Mouse (Mus musculus): ENCODE data around the gene Lipt2. TPM values are rescaled to one million over a fixed set of nuclear protein-coding genes. Genes with fewer than 3 reads are reported as not detected.

Lipt2 gene
- polyA plus RNA-seq, 1 experiment from 2014 or later, result 18.7 TPM

- Histone ChIP-seq H3K27me3 (ENCODE audit: control insufficient read depth, insufficient read depth, low read length) (no peaks in the 10 kb centered on the region), H3K4me2 (no peak overlapping the region), H3K9me3 (ENCODE audit: control insufficient read depth, low read length) (no peaks in the 10 kb centered on the region), H3K4me3 (ENCODE audit: low read depth, low read length) (no peak overlapping the region), H3K9ac (ENCODE audit: low read length) (no peak overlapping the region), H3K27ac (ENCODE audit: low read depth, low read length) (no peak overlapping the region), H3K4me1 (ENCODE audit: control insufficient read depth, insufficient read depth, low read length) (no peaks in the 10 kb centered on the region), H3K36me3 (ENCODE audit: control insufficient read depth, insufficient read depth, low read length) (no peaks in the 10 kb centered on the region)
- DNase-seq (ENCODE audit: low spot score, missing footprints) (no peak), ATAC-seq (ENCODE audit: low FRiP score) (no peak)
- 65% methylated on average over 3 of the region's 3 CpGs for WGBS
Measured at GRCm38 (mm10) chr7:100203616-100204015, 44.5 kb downstream of the Lipt2 start.

DNA sequence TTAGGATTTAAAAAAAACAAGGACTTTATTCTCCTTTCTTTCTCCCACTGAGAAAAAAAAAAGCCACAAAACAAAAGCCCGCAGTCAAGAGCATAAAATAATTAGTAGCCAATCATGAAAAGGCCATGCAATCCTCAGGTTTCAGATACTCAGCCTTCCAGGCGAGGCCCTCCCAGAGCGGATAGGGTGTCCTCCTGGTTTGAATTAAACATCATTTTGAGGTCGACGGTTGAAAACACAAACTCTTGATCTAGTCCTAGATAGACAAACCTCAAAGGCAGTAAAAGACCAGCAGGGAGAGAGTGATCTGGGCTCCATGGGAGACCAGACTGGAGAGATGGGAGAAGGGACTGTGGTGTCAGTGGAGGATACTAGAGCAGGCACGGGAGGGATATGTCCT, 45.8 kb downstream of the Lipt2 start:
- Histone ChIP-seq H3K9me3 (ENCODE audit: control insufficient read depth, low read length) (no peaks in the 10 kb centered on the region), H3K36me3 (ENCODE audit: control insufficient read depth, insufficient read depth, low read length) (no peaks in the 10 kb centered on the region), H3K9ac (ENCODE audit: low read length) (no peak overlapping the region), H3K27ac (ENCODE audit: low read depth, low read length) (no peak overlapping the region), H3K4me2 (no peak overlapping the region), H3K27me3 (ENCODE audit: control insufficient read depth, insufficient read depth, low read length) (no peaks in the 10 kb centered on the region), H3K4me1 (ENCODE audit: control insufficient read depth, insufficient read depth, low read length) (no peaks in the 10 kb centered on the region), H3K4me3 (ENCODE audit: low read depth, low read length) (no peak overlapping the region)
- 81% methylated on average over 6 of the region's 6 CpGs for WGBS
- ATAC-seq (ENCODE audit: low FRiP score), result no peak
- DNase-seq (ENCODE audit: low spot score, missing footprints), result no peak

DNA sequence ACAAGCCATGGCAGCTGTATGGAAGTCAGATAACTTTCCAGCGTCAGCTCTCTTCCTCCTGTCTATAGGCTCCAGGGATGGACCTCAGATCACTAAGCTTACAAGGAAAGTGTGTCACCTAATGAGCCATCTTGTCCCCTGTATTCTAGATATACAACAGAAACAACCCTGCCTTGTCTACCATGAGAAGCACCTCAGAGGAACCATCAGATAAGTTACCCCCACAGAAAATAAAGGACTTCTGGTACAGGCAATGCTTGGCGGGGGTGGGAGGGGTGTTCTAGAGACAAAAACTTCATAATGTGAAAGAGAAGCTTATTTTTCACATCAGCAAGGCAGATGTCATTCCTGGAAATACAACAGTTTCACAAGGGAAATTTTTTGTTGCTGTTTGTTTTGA, 47.1 kb downstream of the Lipt2 start:
- Histone ChIP-seq H3K9me3 (ENCODE audit: control insufficient read depth, low read length) (no peaks in the 10 kb centered on the region), H3K4me2 (no peak overlapping the region), H3K27me3 (ENCODE audit: control insufficient read depth, insufficient read depth, low read length) (no peaks in the 10 kb centered on the region), H3K9ac (ENCODE audit: low read length) (no peak overlapping the region), H3K4me3 (ENCODE audit: low read depth, low read length) (no peak overlapping the region), H3K27ac (ENCODE audit: low read depth, low read length) (no peak overlapping the region), H3K4me1 (ENCODE audit: control insufficient read depth, insufficient read depth, low read length) (no peaks in the 10 kb centered on the region), H3K36me3 (ENCODE audit: control insufficient read depth, insufficient read depth, low read length) (no peaks in the 10 kb centered on the region)
- ATAC-seq (ENCODE audit: low FRiP score), result no peak
- no peak for DNase-seq (ENCODE audit: low spot score, missing footprints)
- WGBS, result 90% methylated on average over 2 of the region's 2 CpGs

- ATAC-seq (ENCODE audit: low FRiP score) (no peak), DNase-seq (ENCODE audit: low spot score, missing footprints) (no peak)
- Histone ChIP-seq H3K27ac (ENCODE audit: low read depth, low read length) (no peak overlapping the region), H3K4me2 (no peak overlapping the region), H3K27me3 (ENCODE audit: control insufficient read depth, insufficient read depth, low read length) (no peaks in the 10 kb centered on the region), H3K9me3 (ENCODE audit: control insufficient read depth, low read length) (no peaks in the 10 kb centered on the region), H3K4me3 (ENCODE audit: low read depth, low read length) (no peak overlapping the region), H3K9ac (ENCODE audit: low read length) (no peak overlapping the region), H3K4me1 (ENCODE audit: control insufficient read depth, insufficient read depth, low read length) (no peaks in the 10 kb centered on the region), H3K36me3 (ENCODE audit: control insufficient read depth, insufficient read depth, low read length) (no peaks in the 10 kb centered on the region)
Measured at GRCm38 (mm10) chr7:100207886-100208285, 48.8 kb downstream of the Lipt2 start.

Other genes with a start within 250 kb of the Lipt2 start
- gene Rnf169, start 178.8 kb upstream of the Lipt2 start, polyA plus RNA-seq (2014; fragmentation: Nextera tagmentation; extraction: Ambion mirVana), result 6.5 and 6.6 TPM in 2 replicates
- 0.11 TPM in 1 of 2 replicates, not detected in the other for gene Chrdl2, start 153.1 kb upstream of the Lipt2 start, polyA plus RNA-seq (2014; fragmentation: Nextera tagmentation; extraction: Ambion mirVana)
- 100 and 104 TPM in 2 replicates for gene Pold3, start 37.7 kb upstream of the Lipt2 start, polyA plus RNA-seq (2014; fragmentation: Nextera tagmentation; extraction: Ambion mirVana)
- gene Kcne3, start 17.2 kb downstream of the Lipt2 start, polyA plus RNA-seq (2014; fragmentation: Nextera tagmentation; extraction: Ambion mirVana), result 1.1 and 3.0 TPM in 2 replicates
- gene Pgm2l1, start 68.1 kb downstream of the Lipt2 start, polyA plus RNA-seq (2014; fragmentation: Nextera tagmentation; extraction: Ambion mirVana), result 8.0 and 9.3 TPM in 2 replicates
- 5.1 and 6.1 TPM in 2 replicates for gene P4ha3, start 126.2 kb downstream of the Lipt2 start, polyA plus RNA-seq (2014; fragmentation: Nextera tagmentation; extraction: Ambion mirVana)
- gene C2cd3, start 213.0 kb downstream of the Lipt2 start, polyA plus RNA-seq (2014; fragmentation: Nextera tagmentation; extraction: Ambion mirVana), result 36.0 and 38.3 TPM in 2 replicates
- 95.4 and 102 TPM in 2 replicates for gene Ppme1, start 213.0 kb downstream of the Lipt2 start, polyA plus RNA-seq (2014; fragmentation: Nextera tagmentation; extraction: Ambion mirVana)